Mouse (Mus musculus): Measurements from ENCODE around the gene Ccdc113. TPM values are rescaled to one million over a fixed set of nuclear protein-coding genes. Genes with fewer than 3 reads are reported as not detected.

Gene Ccdc113
- polyA plus RNA-seq, 1 experiment from 2014 or later: 3.1 TPM

GRCm38 (mm10) chr8:95547931-95548330 lies 14.0 kb downstream of the Ccdc113 start:
- no peaks in the 10 kb centered on the region for H3K27me3 ChIP-seq (ENCODE audit: control insufficient read depth, insufficient read depth, low read length)
- H3K4me3 ChIP-seq (ENCODE audit: low read length): no peak overlapping the region
- no peaks in the 10 kb centered on the region; the same call in 1 of the 2 replicates for H3K9me3 ChIP-seq (replicated peaks; ENCODE audit: control insufficient read depth, low read length)
- no peak overlapping the region for H3K9ac ChIP-seq (ENCODE audit: low read length)
- H3K27ac ChIP-seq (ENCODE audit: low read length): no peak overlapping the region
- H3K4me1 ChIP-seq (ENCODE audit: control insufficient read depth, insufficient read depth, low read length): 0 out of 2 replicates have a peak, but pooled peaks cover 3% of the 10 kb centered on the region
- no peaks in the 10 kb centered on the region for H3K36me3 ChIP-seq (ENCODE audit: control insufficient read depth, insufficient read depth)
- no peak overlapping the region for H3K4me2 ChIP-seq (ENCODE audit: low read depth, low read length)
- ATAC-seq (replicated peaks; ENCODE audit: extremely low read depth, insufficient read depth, low FRiP score): 0 out of 2 replicates have a peak, but pooled peaks have one; percentile 29
- 53% methylated on average over 8 of the region's 8 CpGs for WGBS

- H3K4me3 ChIP-seq (ENCODE audit: low read length): no peak overlapping the region
- WGBS: 66% methylated on average over 16 of the region's 16 CpGs
- H3K9ac ChIP-seq (ENCODE audit: low read length): no peak overlapping the region
- no peak for ATAC-seq (replicated peaks; ENCODE audit: extremely low read depth, insufficient read depth, low FRiP score)
- no peaks in the 10 kb centered on the region for H3K9me3 ChIP-seq (replicated peaks; ENCODE audit: control insufficient read depth, low read length)
- H3K36me3 ChIP-seq (ENCODE audit: control insufficient read depth, insufficient read depth): no peaks in the 10 kb centered on the region
- no peak overlapping the region for H3K4me2 ChIP-seq (ENCODE audit: low read depth, low read length)
- H3K4me1 ChIP-seq (ENCODE audit: control insufficient read depth, insufficient read depth, low read length): 0 out of 2 replicates have a peak, but pooled peaks cover 3% of the 10 kb centered on the region
- H3K27me3 ChIP-seq (ENCODE audit: control insufficient read depth, insufficient read depth, low read length): no peaks in the 10 kb centered on the region
- no peak overlapping the region for H3K27ac ChIP-seq (ENCODE audit: low read length)
Measured at GRCm38 (mm10) chr8:95549871-95550829, 16.3 kb downstream of the Ccdc113 start.

DNA sequence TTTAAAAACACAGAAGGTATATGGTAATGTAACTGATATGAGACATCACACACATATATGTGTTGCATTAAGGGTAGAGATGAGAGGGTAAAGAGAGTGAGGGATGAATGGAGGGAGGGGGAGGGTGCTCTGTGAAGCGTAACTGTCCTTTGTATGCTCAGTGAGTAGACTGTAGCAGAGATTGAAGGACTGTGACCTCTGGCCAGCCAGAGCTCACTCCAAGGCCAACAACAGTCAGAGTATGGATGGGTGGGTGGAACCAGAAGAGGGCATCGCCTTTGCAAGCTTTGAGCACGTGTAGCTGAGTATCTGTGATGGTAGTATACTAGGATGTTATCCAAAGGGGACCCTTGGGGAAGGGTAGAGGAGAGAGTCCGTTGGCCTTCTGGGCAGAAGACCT lies 17.7 kb downstream of the Ccdc113 start:
- H3K4me2 ChIP-seq (ENCODE audit: low read depth, low read length): no peak overlapping the region
- H3K36me3 ChIP-seq (ENCODE audit: control insufficient read depth, insufficient read depth): no peaks in the 10 kb centered on the region
- no peaks in the 10 kb centered on the region for H3K9me3 ChIP-seq (replicated peaks; ENCODE audit: control insufficient read depth, low read length)
- ATAC-seq (replicated peaks; ENCODE audit: extremely low read depth, insufficient read depth, low FRiP score): no peak
- no peaks in the 10 kb centered on the region for H3K27me3 ChIP-seq (ENCODE audit: control insufficient read depth, insufficient read depth, low read length)
- H3K4me1 ChIP-seq (ENCODE audit: control insufficient read depth, insufficient read depth, low read length): 0 out of 2 replicates have a peak, but pooled peaks cover 3% of the 10 kb centered on the region
- no peak overlapping the region for H3K4me3 ChIP-seq (ENCODE audit: low read length)
- no peak overlapping the region for H3K9ac ChIP-seq (ENCODE audit: low read length)
- no peak overlapping the region for H3K27ac ChIP-seq (ENCODE audit: low read length)
- 75% methylated on average over 4 of the region's 4 CpGs for WGBS

GRCm38 (mm10) chr8:95555963-95556362 lies 22.1 kb downstream of the Ccdc113 start:
- H3K36me3 ChIP-seq (ENCODE audit: control insufficient read depth, insufficient read depth): no peaks in the 10 kb centered on the region
- no peak overlapping the region for H3K9ac ChIP-seq (ENCODE audit: low read length)
- no peak overlapping the region for H3K4me2 ChIP-seq (ENCODE audit: low read depth, low read length)
- H3K27me3 ChIP-seq (ENCODE audit: control insufficient read depth, insufficient read depth, low read length): no peaks in the 10 kb centered on the region
- ATAC-seq (replicated peaks; ENCODE audit: extremely low read depth, insufficient read depth, low FRiP score): no peak
- no peak overlapping the region for H3K27ac ChIP-seq (ENCODE audit: low read length)
- WGBS: 82% methylated on average over 2 of the region's 2 CpGs
- H3K4me3 ChIP-seq (ENCODE audit: low read length): no peak overlapping the region
- no peaks in the 10 kb centered on the region for H3K4me1 ChIP-seq (ENCODE audit: control insufficient read depth, insufficient read depth, low read length)
- H3K9me3 ChIP-seq (replicated peaks; ENCODE audit: control insufficient read depth, low read length): no peaks in the 10 kb centered on the region

GRCm38 (mm10) chr8:95566217-95566616 lies 32.3 kb downstream of the Ccdc113 start:
- Histone ChIP-seq H3K4me1 (ENCODE audit: control insufficient read depth, insufficient read depth, low read length) (no peaks in the 10 kb centered on the region), H3K4me3 (ENCODE audit: low read length) (no peak overlapping the region), H3K36me3 (ENCODE audit: control insufficient read depth, insufficient read depth) (no peaks in the 10 kb centered on the region), H3K4me2 (ENCODE audit: low read depth, low read length) (no peak overlapping the region), H3K27me3 (ENCODE audit: control insufficient read depth, insufficient read depth, low read length) (no peaks in the 10 kb centered on the region), H3K9ac (ENCODE audit: low read length) (no peak overlapping the region), H3K27ac (ENCODE audit: low read length) (no peak overlapping the region), H3K9me3 (replicated peaks; ENCODE audit: control insufficient read depth, low read length) (no peaks in the 10 kb centered on the region)
- no peak for ATAC-seq (replicated peaks; ENCODE audit: extremely low read depth, insufficient read depth, low FRiP score)
- WGBS: 56% methylated on average over 4 of the region's 4 CpGs

- H3K9me3 ChIP-seq (replicated peaks; ENCODE audit: control insufficient read depth, low read length): no peaks in the 10 kb centered on the region
- H3K4me3 ChIP-seq (ENCODE audit: low read length): no peak overlapping the region
- H3K4me2 ChIP-seq (ENCODE audit: low read depth, low read length): no peak overlapping the region
- no peak overlapping the region for H3K27ac ChIP-seq (ENCODE audit: low read length)
- 74% methylated on average over 6 of the region's 6 CpGs for WGBS
- H3K27me3 ChIP-seq (ENCODE audit: control insufficient read depth, insufficient read depth, low read length): no peaks in the 10 kb centered on the region
- no peak overlapping the region for H3K9ac ChIP-seq (ENCODE audit: low read length)
- ATAC-seq (replicated peaks; ENCODE audit: extremely low read depth, insufficient read depth, low FRiP score): no peak
- no peaks in the 10 kb centered on the region for H3K36me3 ChIP-seq (ENCODE audit: control insufficient read depth, insufficient read depth)
- H3K4me1 ChIP-seq (ENCODE audit: control insufficient read depth, insufficient read depth, low read length): no peaks in the 10 kb centered on the region
Measured at GRCm38 (mm10) chr8:95566809-95567208, 32.9 kb downstream of the Ccdc113 start.

DNA sequence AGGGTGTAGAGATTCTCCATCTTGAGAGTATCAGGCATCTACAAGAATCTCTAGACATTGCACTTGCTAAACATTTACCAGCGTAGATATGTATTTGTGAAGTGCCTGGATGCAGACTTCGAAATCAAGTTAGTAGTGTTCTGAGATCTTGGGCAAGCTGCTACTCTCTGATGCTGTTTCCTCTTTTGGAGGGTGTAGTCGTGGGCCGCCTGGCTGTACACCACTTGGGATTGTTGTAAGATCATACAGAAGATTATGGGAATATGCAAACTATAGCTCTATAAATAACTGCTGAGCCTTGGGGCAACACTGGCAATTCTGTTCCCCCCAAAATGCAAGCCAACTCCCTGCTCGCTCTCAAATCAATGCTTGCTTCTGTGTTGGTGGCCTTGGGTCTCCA lies 39.3 kb downstream of the Ccdc113 start:
- Histone ChIP-seq H3K27ac (ENCODE audit: low read length) (no peak overlapping the region), H3K9me3 (replicated peaks; ENCODE audit: control insufficient read depth, low read length) (no peaks in the 10 kb centered on the region), H3K4me1 (ENCODE audit: control insufficient read depth, insufficient read depth, low read length) (peaks cover 3% of the 10 kb centered on the region; the same call in 1 of the 2 replicates), H3K4me2 (ENCODE audit: low read depth, low read length) (no peak overlapping the region), H3K9ac (ENCODE audit: low read length) (no peak overlapping the region), H3K27me3 (ENCODE audit: control insufficient read depth, insufficient read depth, low read length) (no peaks in the 10 kb centered on the region), H3K36me3 (ENCODE audit: control insufficient read depth, insufficient read depth) (no peaks in the 10 kb centered on the region), H3K4me3 (ENCODE audit: low read length) (no peak overlapping the region)
- 83% methylated on average over 5 of the region's 5 CpGs for WGBS
- no peak for ATAC-seq (replicated peaks; ENCODE audit: extremely low read depth, insufficient read depth, low FRiP score)

DNA sequence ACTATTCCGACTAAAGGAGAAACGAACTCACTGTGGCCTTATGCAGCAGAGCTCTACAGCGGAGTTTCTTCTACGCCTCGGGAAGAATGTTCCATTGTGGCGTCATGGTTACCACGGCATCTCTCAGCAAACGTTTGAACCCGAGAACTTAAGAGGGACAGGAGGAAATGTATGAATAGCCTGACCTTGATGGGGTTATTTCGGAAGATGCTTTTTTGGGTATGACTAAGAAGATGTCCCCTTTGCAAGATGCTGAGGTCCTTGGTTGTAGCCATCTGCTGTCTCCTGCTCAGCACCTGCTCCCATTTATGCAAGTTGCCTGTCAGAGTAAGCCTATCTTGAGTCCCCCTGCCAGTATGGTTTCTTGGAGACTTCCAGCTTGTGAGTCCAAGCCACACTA lies 42.4 kb downstream of the Ccdc113 start, which contains the start of gene Prss54:
TSS of gene Prss54 (minus strand) at position 101 of the 400 bp plus-strand sequence.
- no peak for ATAC-seq (replicated peaks; ENCODE audit: extremely low read depth, insufficient read depth, low FRiP score)
- Histone ChIP-seq H3K9me3 (replicated peaks; ENCODE audit: control insufficient read depth, low read length) (no peaks in the 10 kb centered on the region), H3K9ac (ENCODE audit: low read length) (no peak within 1 kb of the TSS), H3K27ac (ENCODE audit: low read length) (no peak within 1 kb of the TSS), H3K4me3 (ENCODE audit: low read length) (no peak within 1 kb of the TSS), H3K4me1 (ENCODE audit: control insufficient read depth, insufficient read depth, low read length) (peaks cover 3% of the 10 kb centered on the region; the same call in 1 of the 2 replicates), H3K4me2 (ENCODE audit: low read depth, low read length) (no peak within 1 kb of the TSS), H3K36me3 (ENCODE audit: control insufficient read depth, insufficient read depth) (no peaks in the 10 kb centered on the region), H3K27me3 (ENCODE audit: control insufficient read depth, insufficient read depth, low read length) (no peaks in the 10 kb centered on the region)
- WGBS: 80% methylated on average over 10 of the region's 10 CpGs

- Histone ChIP-seq H3K9ac (ENCODE audit: low read length) (no peak overlapping the region), H3K27ac (ENCODE audit: low read length) (peak overlapping the region; percentile 90), H3K4me3 (ENCODE audit: low read length) (no peak overlapping the region), H3K4me2 (ENCODE audit: low read depth, low read length) (peak overlapping the region; percentile 16; the same call in 1 of the 2 replicates), H3K27me3 (ENCODE audit: control insufficient read depth, insufficient read depth, low read length) (no peaks in the 10 kb centered on the region), H3K9me3 (replicated peaks; ENCODE audit: control insufficient read depth, low read length) (peaks cover 6% of the 10 kb centered on the region; the same call in 1 of the 2 replicates), H3K36me3 (ENCODE audit: control insufficient read depth, insufficient read depth) (no peaks in the 10 kb centered on the region), H3K4me1 (ENCODE audit: control insufficient read depth, insufficient read depth, low read length) (peaks cover 8% of the 10 kb centered on the region)
- 33% methylated on average over 1 of the region's 1 CpGs for WGBS
- peak; percentile 59 for ATAC-seq (replicated peaks; ENCODE audit: extremely low read depth, insufficient read depth, low FRiP score)
Measured at GRCm38 (mm10) chr8:95587339-95587738, 53.5 kb downstream of the Ccdc113 start.

Measured in heart, embryonic 16.5 days (tissue).